Mouse (Mus musculus): ENCODE results near the gene Slc6a11. TPM values are rescaled to one million over a fixed set of nuclear protein-coding genes. Genes with fewer than 3 reads are reported as not detected.

Slc6a11 gene
- polyA plus RNA-seq, 1 experiment from 2014 or later = not detected

GRCm38 (mm10) chr6:114270799-114271198 is 139.8 kb downstream of the Slc6a11 start:
- Histone ChIP-seq H3K4me2 (no peak overlapping the region), H3K27me3 (replicated peaks) (peaks cover 31% of the 10 kb centered on the region), H3K27ac (no peak overlapping the region), H3K4me3 (no peak overlapping the region), H3K36me3 (no peaks in the 10 kb centered on the region), H3K9me3 (replicated peaks) (no peaks in the 10 kb centered on the region), H3K4me1 (no peaks in the 10 kb centered on the region), H3K9ac (no peak overlapping the region)
- WGBS (ENCODE audit: insufficient replicate concordance) = 35% methylated on average over 5 of the region's 5 CpGs
- no peak for ATAC-seq

- 67% methylated on average over 15 of the region's 15 CpGs for WGBS (ENCODE audit: insufficient replicate concordance)
- no peak overlapping the region for H3K4me3 ChIP-seq
- H3K4me1 ChIP-seq = no peaks in the 10 kb centered on the region
- peaks cover 41% of the 10 kb centered on the region for H3K27me3 ChIP-seq (replicated peaks)
- no peaks in the 10 kb centered on the region for H3K36me3 ChIP-seq
- H3K9me3 ChIP-seq (replicated peaks) = no peaks in the 10 kb centered on the region
- no peak for ATAC-seq
- no peak overlapping the region for H3K27ac ChIP-seq
- H3K4me2 ChIP-seq = no peak overlapping the region
- no peak overlapping the region for H3K9ac ChIP-seq
These were observed 141.2 kb downstream of the Slc6a11 start for GRCm38 (mm10) chr6:114272279-114272678.

DNA sequence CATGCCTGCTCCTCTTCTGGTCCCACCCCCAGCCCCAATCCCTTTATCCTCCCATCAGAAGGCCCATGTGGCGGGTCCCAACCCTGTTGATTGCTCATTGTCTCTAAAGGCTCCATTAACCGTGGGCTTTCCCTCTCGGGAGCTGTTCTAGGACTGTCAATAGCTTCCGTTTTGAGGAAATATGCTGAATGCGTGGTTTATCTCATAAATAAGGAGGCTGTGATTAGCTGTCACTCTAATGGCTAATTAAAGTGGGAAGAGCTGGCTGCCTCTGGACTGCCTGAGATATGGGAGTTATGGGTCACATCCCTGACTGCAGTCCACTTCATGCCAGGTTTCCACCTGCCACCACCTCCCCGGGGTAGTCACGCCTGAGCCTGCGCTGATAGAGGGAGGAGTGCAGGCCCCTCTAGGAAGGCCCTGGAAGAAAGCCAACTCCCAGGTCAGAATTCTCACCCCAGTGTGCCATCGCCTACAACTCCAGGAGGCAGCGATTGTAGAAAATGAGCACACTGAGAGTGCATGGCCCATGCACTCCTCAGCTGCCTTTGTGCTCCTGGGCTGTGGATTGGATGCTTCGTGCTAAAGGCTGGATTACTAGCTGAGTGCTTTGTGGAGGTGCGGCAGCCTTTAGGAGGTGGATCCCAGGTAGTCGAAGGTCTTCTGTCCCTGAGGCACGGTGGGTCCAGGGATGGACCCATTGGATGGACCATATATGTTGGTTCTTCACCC is 143.1 kb downstream of the Slc6a11 start:
- H3K27ac ChIP-seq = no peak overlapping the region
- no peak overlapping the region for H3K4me3 ChIP-seq
- H3K9ac ChIP-seq = no peak overlapping the region
- no peak overlapping the region for H3K4me2 ChIP-seq
- no peaks in the 10 kb centered on the region for H3K9me3 ChIP-seq (replicated peaks)
- no peaks in the 10 kb centered on the region for H3K4me1 ChIP-seq
- no peaks in the 10 kb centered on the region for H3K36me3 ChIP-seq
- no peak for ATAC-seq
- H3K27me3 ChIP-seq (replicated peaks) = peaks cover 41% of the 10 kb centered on the region
- WGBS (ENCODE audit: insufficient replicate concordance) = 49% methylated on average over 14 of the region's 14 CpGs

DNA sequence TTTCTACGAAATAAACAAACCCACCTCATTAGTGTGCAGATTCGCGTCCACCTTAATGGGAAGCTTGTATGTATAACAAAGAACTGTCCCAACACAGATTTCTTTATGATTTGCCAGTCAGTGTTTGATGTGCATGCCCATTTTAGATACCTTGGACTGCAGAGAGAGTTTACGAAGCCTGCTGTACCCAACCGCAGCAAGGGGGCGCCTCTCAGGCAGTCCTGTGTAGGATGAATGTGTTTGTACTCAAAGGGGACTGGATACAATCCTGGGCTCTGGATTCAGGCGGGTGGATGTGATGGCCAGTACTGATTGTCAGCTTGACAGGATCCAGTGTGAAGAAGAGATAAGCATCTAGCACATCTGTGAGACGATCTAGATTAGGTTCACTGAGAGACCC is 144.8 kb downstream of the Slc6a11 start:
- ATAC-seq = no peak
- Histone ChIP-seq H3K27me3 (replicated peaks) (peaks cover 55% of the 10 kb centered on the region), H3K9me3 (replicated peaks) (no peaks in the 10 kb centered on the region), H3K9ac (no peak overlapping the region), H3K27ac (no peak overlapping the region), H3K4me2 (no peak overlapping the region), H3K36me3 (no peaks in the 10 kb centered on the region), H3K4me1 (no peaks in the 10 kb centered on the region), H3K4me3 (no peak overlapping the region)
- 48% methylated on average over 8 of the region's 8 CpGs for WGBS (ENCODE audit: insufficient replicate concordance)

GRCm38 (mm10) chr6:114282469-114283277 is 151.6 kb downstream of the Slc6a11 start, which contains the start of gene Slc6a1:
Gene Slc6a1 (plus strand): TSS chr6:114282635.
- Histone ChIP-seq H3K4me2 (peak within 1 kb of the TSS; percentile 25; the same call in 1 of the 2 replicates), H3K27me3 (replicated peaks) (peaks cover 83% of the 10 kb centered on the region), H3K9me3 (replicated peaks) (no peaks in the 10 kb centered on the region), H3K36me3 (no peaks in the 10 kb centered on the region), H3K4me3 (no peak within 1 kb of the TSS), H3K9ac (no peak within 1 kb of the TSS), H3K27ac (no peak within 1 kb of the TSS), H3K4me1 (0 out of 2 replicates have a peak, but pooled peaks cover 4% of the 10 kb centered on the region)
- peak; percentile 63 for ATAC-seq
- 8% methylated on average over 45 of the region's 51 CpGs for WGBS (ENCODE audit: insufficient replicate concordance)

DNA sequence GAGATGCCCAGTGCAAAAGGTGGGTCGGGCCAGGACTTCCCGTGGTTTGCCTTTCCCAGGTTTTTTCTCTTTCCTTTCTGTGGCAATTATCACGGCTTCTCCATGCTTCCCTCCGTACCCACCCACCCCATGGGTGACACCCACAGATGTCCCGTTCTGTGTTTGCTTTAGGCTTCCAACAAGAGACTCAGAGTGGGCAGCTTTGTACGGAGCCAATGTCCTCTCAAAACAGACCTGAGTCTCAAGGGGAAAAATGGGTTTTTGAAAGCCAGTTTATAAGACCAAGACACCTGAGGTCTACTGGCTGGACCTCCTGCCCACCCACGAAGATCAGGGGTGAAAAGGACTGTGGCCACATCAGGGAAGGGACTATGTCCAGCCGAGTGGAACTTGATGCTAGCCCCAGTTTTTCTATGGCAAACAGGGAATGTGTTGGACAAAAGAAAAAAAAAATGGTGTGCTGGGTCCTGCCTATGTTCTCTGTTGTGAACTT is 152.3 kb downstream of the Slc6a11 start:
- Histone ChIP-seq H3K4me2 (no peak overlapping the region), H3K4me1 (0 out of 2 replicates have a peak, but pooled peaks cover 4% of the 10 kb centered on the region), H3K9ac (no peak overlapping the region), H3K4me3 (no peak overlapping the region), H3K36me3 (no peaks in the 10 kb centered on the region), H3K27me3 (replicated peaks) (peaks cover 88% of the 10 kb centered on the region), H3K9me3 (replicated peaks) (no peaks in the 10 kb centered on the region), H3K27ac (no peak overlapping the region)
- 24% methylated on average over 8 of the region's 8 CpGs for WGBS (ENCODE audit: insufficient replicate concordance)
- ATAC-seq = no peak

GRCm38 (mm10) chr6:114283927-114284703 is 153.1 kb downstream of the Slc6a11 start:
- ATAC-seq = no peak
- no peak overlapping the region for H3K4me3 ChIP-seq
- H3K27ac ChIP-seq = no peak overlapping the region
- no peak overlapping the region for H3K4me2 ChIP-seq
- H3K9ac ChIP-seq = no peak overlapping the region
- H3K4me1 ChIP-seq = 0 out of 2 replicates have a peak, but pooled peaks cover 4% of the 10 kb centered on the region
- no peaks in the 10 kb centered on the region for H3K9me3 ChIP-seq (replicated peaks)
- 45% methylated on average over 10 of the region's 10 CpGs for WGBS (ENCODE audit: insufficient replicate concordance)
- H3K36me3 ChIP-seq = no peaks in the 10 kb centered on the region
- H3K27me3 ChIP-seq (replicated peaks) = peaks cover 94% of the 10 kb centered on the region

- no peaks in the 10 kb centered on the region for H3K36me3 ChIP-seq
- WGBS (ENCODE audit: insufficient replicate concordance) = 22% methylated on average over 4 of the region's 4 CpGs
- H3K4me2 ChIP-seq = no peak overlapping the region
- no peak overlapping the region for H3K9ac ChIP-seq
- H3K4me3 ChIP-seq = no peak overlapping the region
- peaks cover 87% of the 10 kb centered on the region for H3K27me3 ChIP-seq (replicated peaks)
- 0 out of 2 replicates have a peak, but pooled peaks cover 4% of the 10 kb centered on the region for H3K4me1 ChIP-seq
- no peaks in the 10 kb centered on the region for H3K9me3 ChIP-seq (replicated peaks)
- H3K27ac ChIP-seq = no peak overlapping the region
- no peak for ATAC-seq
These were observed 154.4 kb downstream of the Slc6a11 start for GRCm38 (mm10) chr6:114285424-114285823.

- Histone ChIP-seq H3K4me3 (no peak overlapping the region), H3K9ac (no peak overlapping the region), H3K27ac (no peak overlapping the region), H3K4me2 (no peak overlapping the region), H3K9me3 (replicated peaks) (no peaks in the 10 kb centered on the region), H3K36me3 (no peaks in the 10 kb centered on the region), H3K4me1 (no peaks in the 10 kb centered on the region), H3K27me3 (replicated peaks) (peaks cover 62% of the 10 kb centered on the region)
- WGBS (ENCODE audit: insufficient replicate concordance) = 16% methylated on average over 7 of the region's 7 CpGs
- no peak for ATAC-seq
These were observed 158.1 kb downstream of the Slc6a11 start for GRCm38 (mm10) chr6:114289106-114289505.

DNA sequence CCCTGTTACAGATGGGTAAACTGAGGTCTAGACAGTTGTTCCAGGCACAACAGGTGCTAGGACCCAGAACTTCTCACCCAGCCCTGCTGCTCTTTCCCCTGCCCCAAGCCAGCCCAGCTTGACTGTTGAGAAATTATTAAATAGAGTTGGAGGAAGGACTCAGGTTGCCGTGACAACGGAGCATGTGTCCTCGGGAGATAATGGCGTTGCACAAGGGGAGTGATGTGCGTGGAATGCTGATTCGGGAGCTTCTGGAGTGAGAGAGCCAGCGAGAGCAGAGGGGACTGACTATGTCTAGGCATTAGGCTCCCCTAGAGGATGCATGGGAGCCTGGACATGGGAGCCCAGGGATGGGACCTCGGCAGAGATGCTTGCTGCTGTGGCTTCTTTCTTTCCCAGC is 159.1 kb downstream of the Slc6a11 start:
- ATAC-seq = no peak
- peaks cover 51% of the 10 kb centered on the region for H3K27me3 ChIP-seq (replicated peaks)
- H3K27ac ChIP-seq = no peak overlapping the region
- no peak overlapping the region for H3K4me2 ChIP-seq
- H3K36me3 ChIP-seq = no peaks in the 10 kb centered on the region
- H3K9me3 ChIP-seq (replicated peaks) = no peaks in the 10 kb centered on the region
- H3K9ac ChIP-seq = no peak overlapping the region
- WGBS (ENCODE audit: insufficient replicate concordance) = 42% methylated on average over 8 of the region's 8 CpGs
- no peak overlapping the region for H3K4me3 ChIP-seq
- H3K4me1 ChIP-seq = no peaks in the 10 kb centered on the region

DNA sequence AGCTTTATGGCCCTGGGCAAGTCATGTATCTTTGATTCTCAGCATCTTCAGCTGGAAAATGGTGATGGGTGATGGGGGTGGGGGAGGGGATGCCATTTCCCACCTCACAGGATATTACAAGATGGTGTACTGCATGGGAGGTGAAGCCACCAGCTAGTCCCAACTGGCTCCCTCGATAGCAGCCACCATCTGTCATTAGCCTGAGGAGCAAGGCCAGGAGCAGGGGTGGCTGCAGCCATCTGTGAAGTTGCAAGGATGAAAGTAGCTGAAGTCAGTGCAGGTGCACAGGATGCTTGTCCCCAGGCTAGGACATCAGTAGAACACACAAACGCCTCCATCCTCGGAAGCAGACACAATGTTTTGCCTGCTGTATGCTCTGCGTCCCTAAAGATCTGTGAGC is 159.9 kb downstream of the Slc6a11 start:
- Histone ChIP-seq H3K9me3 (replicated peaks) (no peaks in the 10 kb centered on the region), H3K4me3 (no peak overlapping the region), H3K4me1 (no peaks in the 10 kb centered on the region), H3K9ac (no peak overlapping the region), H3K4me2 (no peak overlapping the region), H3K27ac (no peak overlapping the region), H3K36me3 (no peaks in the 10 kb centered on the region), H3K27me3 (replicated peaks) (peaks cover 44% of the 10 kb centered on the region)
- ATAC-seq = no peak
- 59% methylated on average over 4 of the region's 4 CpGs for WGBS (ENCODE audit: insufficient replicate concordance)
